Mouse (Mus musculus): Measurements from ENCODE around the gene Guca1a.
"Not testable (repeated sequence)": the region's sequence is repeated elsewhere in the genome, so short reads cannot be mapped to it uniquely, and the experiment has no call there.

Guca1a gene

DNA sequence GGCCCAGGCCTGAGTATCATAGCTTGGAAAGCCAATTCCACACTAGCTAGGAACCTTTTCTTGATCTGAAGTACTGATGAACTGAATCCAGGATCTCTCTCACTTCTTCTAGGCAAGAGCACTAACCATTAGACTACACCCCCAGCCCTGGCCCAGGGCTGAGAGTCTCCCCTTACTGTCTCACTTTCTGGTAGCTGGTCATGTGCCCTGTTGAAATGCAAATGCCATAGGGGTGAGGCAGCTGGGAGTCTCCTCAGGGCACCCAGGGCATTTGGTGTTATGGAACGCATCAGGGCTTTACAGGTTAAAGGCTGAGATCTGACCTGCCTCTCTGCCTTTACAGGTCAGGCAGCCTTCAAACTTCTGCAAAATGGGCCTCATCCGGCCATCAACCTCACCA is 19.8 kb upstream of the Guca1a start:
- no peak for DNase-seq (ENCODE audit: low read depth, low spot score)

DNA sequence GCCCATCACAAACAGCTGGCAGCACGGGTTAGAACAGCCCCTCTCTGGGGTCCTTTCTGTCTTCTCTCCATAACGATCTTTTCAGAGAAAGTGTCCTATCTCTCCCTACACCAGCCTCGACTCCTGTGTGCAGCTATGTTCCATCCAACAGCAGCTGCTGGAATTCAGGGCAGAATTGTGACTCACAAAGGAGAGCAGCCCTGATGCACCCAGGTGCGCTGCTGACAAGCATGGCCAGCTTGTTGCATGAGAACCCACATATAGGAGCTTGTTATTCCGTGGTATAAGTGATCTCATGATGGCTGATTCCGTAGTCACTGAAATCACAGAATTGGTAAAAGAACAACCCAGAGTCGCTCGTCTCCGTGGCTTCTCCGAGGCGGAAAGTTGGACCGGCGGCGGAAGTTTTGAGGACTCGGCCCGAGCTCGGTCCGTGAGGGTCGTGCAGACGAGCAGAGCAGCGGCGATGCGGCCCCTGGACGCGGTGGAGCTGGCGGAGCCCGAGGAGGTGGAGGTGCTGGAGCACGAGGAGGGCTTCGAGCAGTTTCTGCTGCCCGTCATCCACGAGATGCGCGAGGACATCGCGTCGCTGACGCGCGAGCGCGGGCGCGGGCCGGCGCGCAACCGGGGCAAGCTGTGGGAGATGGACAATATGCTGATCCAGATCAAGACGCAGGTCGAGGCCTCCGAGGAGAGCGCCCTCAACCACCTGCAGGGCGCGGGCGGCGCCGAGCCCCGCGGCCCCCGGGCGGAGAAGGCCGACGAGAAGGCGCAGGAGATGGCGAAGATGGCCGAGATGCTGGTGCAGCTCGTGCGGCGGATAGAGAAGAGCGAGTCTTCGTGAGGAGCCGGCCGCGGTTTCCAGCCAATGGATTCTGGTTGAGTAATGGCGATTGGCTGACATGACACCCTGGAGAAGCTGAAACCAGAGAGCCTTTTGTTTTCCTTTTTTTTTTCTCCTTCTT is 9.8 kb upstream of the Guca1a start:
- not testable (repeated sequence) for DNase-seq (ENCODE audit: low read depth, low spot score)

DNA sequence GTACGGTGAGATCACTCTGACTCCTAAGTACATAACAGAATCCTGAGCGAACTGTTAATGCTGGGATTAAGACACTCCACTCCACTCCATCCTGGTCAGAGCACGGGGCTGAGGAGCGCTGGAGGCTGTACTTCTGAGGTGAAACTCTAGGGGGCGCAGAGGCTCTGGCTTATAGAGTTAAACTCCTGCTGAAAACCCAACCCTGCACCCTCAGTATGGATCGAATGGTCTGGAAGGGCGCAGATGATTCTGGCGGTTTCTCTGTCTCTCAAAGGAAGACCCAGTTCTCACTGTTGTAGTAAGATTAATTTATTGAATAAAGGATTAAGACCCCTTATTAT is 8.1 kb upstream of the Guca1a start:
- DNase-seq (ENCODE audit: low read depth, low spot score): no peak

DNA sequence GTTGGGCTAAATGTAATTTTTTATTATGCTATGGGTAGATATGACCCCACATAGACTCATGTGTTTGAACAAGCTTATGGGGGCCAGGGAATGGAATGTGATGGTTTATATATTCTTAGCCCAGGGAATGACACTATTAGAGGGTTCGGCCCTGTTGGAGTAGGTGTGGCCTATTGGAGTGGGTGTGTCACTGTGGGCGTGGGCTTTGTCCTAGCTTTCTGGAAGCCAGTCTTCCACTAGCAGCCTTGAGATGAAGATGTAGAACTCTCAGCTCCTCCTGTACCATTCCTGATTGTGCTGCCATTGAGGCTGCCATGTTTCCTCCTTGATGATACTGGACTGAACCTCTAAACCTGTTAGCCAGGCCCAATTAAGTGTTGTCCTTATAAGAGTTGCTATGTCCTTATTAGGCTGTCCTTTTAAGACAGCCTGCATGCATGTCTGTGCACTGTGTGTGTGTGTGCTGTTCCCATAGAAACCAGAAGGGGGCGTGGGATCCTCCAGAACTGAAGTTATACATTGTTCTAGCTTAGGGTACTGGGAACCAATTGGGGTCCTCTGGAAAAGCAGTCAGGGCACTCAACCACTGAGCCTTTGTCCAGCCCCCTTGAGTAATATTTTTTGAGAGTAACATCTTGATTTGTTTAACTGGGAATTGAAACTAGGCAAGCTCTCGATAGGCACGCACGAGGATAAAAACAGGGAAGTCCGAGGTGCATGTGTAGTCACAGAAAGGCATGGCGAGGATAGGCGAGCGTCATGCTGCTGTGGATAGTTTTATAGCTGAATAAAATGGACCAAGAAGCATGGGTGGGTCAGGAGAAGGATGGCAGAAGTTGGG is 7.6 kb upstream of the Guca1a start:
- no peak for DNase-seq (ENCODE audit: low read depth, low spot score)

DNA sequence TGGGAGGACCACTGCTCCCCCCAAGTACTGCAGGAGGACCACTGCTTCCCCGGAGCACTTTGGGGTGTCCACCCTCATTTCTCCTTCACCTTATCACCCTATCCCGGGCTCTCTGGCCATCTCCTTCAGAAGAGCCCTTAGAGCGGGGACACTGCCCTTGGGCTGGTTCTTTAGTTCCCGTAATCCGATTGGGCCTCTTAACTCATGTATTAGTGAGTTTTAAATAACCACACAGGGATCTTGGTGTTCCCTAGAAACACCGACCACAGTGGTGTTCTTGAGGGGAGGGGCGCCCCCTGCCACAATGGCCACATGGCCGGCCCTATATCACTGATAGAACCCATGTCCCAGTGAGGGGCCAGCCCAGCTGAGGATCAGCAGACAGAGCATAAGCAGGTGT is 1.3 kb downstream of the Guca1a start:
- no peak for DNase-seq (ENCODE audit: low read depth, low spot score)

DNA sequence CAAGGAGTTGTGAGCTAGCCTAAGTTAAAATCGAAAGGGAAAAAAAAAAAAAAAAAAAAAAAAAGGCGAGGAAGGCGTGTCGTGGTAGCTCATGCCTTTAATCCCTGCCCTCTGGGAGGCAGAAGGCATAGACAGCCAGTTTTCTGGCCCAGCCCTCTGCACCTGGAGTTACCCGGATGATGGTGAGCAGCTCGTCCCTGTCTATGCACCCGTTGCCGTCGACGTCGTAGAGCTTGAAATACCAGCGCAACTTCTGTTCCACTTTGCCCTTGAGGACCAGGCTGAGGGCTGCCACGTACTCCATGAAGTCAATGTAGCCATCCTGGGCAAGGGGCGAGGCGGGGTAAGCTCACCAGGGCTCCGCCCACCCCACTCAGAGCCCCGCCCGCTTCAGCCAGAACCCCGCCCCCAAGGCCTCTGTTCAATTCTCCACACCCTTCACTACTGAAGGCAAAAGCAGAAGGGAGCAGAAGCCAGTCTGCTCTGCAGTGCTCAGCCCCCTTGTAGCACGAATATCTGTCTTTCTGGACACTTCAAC is 4.9 kb downstream of the Guca1a start:
- DNase-seq (ENCODE audit: low read depth, low spot score): peak; percentile 21

DNA sequence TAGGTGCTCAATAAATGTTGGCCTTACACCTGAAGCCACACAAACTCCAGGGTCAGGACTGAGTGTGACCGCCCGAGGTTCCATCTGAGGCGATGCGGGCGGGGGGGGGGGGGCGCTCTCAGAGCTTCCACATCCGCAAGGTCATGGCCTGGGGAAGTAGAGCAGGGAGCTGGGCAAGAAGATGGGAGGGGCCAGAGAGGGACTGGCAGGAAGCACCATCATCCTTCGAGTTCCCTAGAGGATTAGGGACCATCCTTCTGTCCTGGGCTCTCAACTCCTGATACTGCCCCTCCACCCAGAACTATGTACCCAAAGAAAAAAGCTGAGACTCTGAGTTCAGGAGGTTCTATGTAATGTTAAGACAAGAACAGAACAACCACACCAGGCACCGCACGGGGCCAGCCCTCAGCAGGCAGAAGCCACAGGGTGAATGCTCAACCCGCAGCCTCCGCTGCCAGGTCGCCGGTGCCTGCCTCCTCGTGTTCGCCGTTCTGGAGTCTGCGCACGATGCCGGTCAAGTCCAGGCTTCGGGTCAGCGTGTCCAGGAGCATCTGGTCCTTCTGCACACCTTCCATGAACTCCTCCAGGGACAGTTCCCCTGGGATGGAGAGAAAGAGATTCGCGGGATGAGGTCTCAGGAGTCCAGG is 6.0 kb downstream of the Guca1a start:
- no peak for DNase-seq (ENCODE audit: low read depth, low spot score)

DNA sequence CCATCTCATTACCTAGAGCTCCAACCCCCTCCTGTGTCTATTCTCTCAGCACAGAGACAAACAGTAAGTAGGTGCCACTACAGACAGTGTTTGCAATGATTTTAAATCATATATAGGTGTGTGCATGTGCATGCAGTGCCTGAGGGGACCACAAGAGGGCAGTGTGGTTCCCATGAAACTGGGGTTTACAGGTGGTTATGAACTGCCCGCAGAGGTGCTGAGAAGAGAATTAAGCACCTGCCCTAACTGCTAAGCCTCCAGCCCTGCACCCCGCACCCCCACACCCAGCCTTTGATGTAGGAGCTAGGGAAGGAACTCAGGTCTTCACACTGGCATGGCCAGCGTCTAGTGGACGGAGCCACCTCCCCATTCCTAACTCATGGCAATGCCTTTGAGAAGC is 13.7 kb downstream of the Guca1a start:
- DNase-seq (ENCODE audit: low read depth, low spot score): no peak

DNA sequence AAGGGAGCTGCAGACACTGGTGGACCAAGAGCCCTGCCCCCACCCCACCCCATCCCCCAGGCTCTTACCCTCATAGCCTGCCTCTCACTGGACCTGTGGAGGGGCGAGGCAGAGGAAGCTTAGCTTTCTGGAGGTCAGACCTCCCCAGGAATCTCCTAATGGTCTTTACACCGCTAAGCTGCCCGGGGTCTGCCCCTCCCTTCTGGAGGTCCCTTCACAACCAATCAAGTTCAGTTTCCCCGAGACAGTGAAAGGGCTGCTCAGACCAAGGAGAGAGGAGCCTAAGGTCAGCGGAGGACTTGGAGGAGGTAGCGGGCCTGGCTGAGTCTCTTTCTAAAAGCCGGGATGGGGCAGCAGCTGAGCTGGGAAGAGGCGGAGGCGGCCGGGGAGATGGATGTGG is 15.2 kb downstream of the Guca1a start, which contains the start of gene Guca1b:
Guca1b (plus strand) TSS at position 249 of the 400 bp plus-strand sequence.
- DNase-seq (ENCODE audit: low read depth, low spot score): no peak

DNA sequence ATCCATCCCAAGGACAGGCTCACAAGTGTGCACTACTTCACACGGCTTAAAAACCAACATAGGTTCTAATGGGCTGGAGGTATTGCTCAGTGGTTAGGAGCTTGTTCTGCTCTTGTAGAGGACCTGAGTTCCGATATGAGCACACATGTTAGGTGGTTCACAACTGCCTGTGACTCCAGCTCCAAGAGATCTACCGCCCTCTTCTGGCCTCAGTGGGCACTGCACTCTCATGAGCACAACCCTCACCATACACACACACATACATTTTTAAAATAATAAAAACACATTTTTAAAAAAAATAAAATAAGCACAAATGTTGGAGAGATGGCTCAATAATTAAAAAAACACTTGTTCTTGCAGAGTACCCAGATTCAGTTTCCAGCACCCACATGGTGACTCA is 16.3 kb downstream of the Guca1a start:
- no peak for DNase-seq (ENCODE audit: low read depth, low spot score)

DNA sequence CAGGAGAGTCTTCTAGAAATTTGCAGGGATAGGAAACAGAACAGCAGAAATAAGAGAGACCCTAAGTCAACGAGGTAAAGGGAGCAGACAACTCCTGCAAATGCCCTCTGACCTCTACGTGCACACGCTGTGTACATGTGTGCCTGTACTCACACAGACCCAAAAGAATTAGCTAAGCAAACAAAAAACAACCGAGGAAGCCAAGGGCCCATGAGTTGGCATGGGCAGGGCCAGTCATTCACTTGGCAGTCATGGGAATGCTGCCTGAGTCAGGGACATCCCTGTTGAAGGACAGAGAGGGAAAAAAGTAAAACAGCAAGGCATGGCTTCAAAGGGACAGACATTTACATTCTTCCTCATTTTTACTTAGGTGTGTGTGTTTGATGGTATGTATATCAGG is 17.1 kb downstream of the Guca1a start:
- no peak for DNase-seq (ENCODE audit: low read depth, low spot score)

DNA sequence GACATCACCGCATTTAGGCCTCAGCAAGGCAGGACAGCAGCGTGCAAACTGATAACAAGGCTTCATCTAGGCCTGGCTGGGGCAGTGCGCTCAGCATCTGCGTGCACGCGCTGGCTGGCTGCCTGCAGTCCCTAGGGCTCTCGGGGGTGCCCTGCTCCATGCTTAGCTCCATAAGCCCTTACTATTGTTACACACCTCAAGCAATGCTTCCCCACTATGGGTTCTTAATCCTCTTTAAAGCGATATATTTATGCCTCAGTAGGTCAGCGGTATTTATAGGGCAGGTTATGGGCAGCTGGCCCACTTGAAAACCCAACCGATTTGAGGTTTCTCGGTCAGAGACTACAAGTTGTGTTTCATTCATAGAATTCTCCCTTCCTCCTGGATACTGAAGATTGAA is 18.5 kb downstream of the Guca1a start:
- no peak for DNase-seq (ENCODE audit: low read depth, low spot score)

DNA sequence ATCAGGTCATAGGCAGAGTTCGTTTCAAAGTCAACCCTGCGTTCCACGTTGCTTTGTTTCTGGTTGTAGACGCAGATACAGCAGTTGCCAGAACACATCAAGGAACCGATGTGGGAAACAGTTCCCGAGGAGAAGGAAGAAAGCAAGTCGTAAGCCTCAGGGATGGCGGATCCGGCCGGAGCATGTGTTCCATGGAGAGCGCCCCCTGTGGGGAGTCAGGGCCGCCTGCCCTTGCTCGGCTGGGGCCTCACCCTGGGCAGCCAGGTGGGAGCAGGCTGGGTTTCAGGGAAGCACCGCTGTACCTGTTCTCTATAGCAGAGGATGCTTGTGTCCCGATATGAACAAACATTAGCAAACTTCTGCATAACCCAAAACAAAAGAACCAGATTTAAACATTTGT is 22.3 kb downstream of the Guca1a start:
- DNase-seq (ENCODE audit: low read depth, low spot score): no peak

DNA sequence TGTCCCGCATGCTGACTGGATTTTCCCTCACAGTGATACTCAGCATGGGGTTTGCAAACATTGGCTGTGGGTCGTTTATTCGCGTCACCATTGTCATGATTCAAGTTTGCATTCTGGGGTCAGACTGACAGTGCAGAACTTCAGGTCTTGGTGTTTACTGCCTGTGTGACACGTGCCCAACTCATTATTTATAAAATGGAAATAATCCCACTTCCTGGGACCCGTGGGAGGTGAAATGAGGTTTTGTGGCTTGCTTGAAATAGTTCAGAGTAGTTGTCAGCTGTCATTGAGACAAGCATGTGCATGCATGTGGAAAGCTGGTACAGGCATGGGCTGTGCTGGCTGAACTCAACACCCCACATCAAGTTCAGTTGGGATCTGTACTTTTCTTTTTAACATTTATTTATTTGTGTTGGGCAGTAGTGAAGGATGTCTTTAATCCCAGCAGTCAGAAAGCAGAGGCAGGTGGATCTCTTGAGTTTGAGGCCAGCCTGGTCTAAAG is 23.6 kb downstream of the Guca1a start:
- no peak for DNase-seq (ENCODE audit: low read depth, low spot score)

DNA sequence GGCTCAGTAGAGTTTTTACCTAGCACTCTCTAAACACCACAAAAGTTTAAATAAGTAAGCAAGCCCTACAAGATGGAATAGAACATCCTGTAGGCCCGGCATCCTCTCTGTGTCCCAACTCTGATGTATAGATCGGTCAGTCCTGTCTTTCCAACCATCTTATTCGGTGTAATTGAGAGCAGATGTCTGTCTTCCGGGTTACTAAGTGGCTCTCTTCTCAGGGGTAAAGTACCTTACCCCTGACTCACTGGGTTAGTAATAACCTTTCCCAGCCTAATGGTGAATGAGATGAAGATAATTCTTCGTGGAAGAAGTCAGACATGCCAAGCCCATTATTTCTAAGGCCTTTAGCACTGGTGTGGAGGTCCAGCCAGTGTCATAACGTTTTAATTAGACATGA is 26.4 kb downstream of the Guca1a start:
- no peak for DNase-seq (ENCODE audit: low read depth, low spot score)

DNA sequence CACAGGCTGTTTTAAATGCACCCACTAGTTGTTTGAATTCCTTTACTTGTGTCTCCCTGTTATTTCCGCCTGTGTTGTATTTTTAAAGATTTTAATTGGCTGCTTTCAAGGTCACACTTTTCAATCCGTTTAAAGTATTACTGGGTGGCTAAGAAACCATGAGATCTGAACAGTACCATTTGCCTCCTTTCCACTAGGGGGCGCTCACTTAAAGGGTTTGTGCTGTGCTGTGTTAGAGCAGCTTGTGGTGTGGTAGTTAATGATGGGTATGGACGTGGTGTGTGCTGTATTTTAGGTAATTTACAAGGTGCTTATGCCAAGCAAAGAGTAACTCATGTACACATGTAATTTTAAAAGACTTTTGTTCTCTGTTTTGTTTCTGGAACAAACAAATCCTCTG is 28.9 kb downstream of the Guca1a start:
- DNase-seq (ENCODE audit: low read depth, low spot score): peak; percentile 19

DNA sequence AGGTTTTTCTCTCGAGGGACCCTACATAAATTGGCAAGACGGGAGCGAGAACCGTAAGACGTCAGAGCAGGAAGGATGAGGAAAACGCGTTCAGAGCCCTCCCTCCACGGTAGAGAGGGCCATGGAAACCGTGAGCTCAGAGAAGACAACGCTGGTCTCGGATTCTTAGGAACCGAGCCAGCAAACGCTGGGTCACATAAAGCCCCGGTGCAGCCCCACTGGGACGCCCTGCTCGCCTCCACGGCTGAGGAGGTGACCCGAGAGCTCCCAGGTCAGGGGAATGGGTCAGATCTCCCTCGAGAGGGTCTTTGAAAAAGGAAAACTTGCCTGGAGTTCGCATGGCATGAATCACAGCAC is 31.3 kb downstream of the Guca1a start:
- DNase-seq (ENCODE audit: low read depth, low spot score): peak; percentile 15

DNA sequence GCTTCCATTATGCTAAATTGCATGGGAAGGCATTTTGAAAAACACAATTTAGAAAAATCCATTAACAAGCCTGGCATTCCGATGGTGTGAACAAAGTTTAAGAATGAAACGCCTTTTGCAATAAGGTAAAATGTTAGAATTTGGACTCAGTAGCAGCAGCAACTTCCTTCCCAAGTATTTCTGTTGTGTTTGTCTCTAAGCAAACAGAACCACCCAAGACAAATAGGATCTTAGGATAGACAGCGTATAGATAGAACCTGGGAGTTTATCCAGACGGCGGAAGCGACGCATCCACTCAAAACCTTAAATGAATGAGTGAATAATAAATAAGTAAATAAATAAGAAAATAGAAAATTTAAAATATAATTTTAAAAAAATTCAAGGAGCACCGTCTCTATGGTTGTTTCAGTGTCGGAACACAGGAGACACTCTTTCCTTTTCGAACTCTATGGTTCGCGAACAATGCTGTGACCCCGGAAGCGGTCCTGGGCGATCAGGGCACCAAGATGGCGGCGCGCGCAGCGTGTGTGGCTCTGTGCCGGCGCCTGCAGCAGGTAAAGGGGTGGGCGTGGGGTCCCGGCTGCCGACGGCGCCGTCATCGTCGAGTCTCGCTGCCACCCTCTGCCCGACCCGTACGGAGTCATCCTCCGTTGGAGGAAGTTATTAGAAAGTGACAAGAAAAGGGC is 31.8 kb downstream of the Guca1a start, which contains the start of gene Mrps10:
Mrps10 (plus strand) TSS at position 487 of the 686 bp plus-strand sequence.
- peak; percentile 78 for DNase-seq (ENCODE audit: low read depth, low spot score)

DNA sequence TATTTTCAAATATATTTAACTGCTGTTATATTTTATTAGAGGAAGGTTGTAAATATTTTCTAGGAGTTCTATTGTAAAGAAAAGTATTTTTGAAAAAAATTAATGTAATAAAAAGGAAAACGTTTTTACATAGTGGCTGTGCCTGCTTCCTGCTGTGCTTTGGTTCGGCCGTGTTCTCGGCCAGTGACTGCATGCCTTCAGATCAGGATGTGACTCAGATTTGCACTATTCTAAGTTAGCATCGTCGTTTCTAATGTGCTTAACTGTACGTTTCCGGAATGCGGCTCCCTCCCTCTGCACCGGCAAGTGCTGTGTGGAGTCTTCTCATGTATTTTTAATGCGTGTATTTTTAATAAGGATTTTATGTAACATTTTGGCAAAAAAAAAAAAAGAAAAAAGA is 39.0 kb downstream of the Guca1a start:
- no peak for DNase-seq (ENCODE audit: low read depth, low spot score)

DNA sequence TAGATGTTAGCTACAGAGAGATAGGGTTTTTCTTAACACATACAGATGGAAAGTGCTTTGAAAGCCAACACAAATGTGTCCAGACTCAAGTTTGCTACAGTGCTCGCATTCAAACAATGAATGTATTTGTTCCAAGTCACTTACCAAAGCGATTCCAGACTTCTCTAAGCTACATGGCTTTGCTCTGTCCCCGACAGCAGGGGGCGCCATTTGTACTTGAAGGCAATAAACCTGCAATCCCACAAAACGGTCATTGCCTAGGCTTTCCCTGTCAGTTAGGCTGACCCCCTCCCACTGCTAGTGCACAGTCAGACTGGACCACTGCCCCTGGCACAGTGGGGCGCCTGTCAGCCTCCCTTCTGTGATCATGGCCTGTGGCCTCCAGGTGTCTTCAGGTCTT is 40.4 kb downstream of the Guca1a start:
- no peak for DNase-seq (ENCODE audit: low read depth, low spot score)

DNA sequence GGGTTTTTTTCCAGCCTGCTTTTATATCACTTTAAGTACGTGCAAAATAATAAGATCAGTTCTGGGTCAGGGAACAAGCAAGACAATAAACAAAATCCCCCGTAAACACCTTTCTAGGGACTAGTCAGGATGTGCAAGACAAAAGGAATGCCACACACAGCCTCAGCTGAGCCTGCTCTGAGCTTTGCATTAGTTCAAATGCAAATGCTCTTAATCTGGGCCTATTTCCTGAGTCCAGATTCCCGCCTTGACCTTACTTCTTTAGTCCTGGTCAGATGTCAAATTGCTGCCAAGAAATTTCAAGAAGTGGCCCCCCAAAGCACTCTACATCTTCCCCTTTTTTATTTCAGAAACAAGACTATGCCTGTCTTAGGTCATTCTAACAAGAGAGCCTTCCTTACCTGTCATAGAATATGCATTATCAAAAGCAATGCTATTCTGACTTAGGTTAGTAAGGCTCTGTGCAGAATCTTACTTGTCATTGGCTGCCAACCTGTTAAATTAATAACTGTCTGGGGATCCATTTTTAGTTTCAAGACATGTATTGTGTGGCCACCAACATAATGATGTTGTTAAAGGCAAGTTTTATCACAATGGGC is 50.6 kb downstream of the Guca1a start:
- DNase-seq (ENCODE audit: low read depth, low spot score): no peak

Data from skeletal muscle tissue, adult 2 months (tissue).